Mouse (Mus musculus) layer of hippocampus, adult 2 months (tissue): ENCODE data around the gene Samd4b. TPM values are rescaled to one million over a fixed set of nuclear protein-coding genes. Genes with fewer than 3 reads are reported as not detected.
A peak's percentile ranks its signal among the peaks of the same experiment; 100 is the strongest.

Experiments used
- DNase-seq, 2 experiments: peaks; one replicate each; pipeline ENCODE4 v3.0.0; 2022; ENCODE audit warnings: low spot score in 2 of 2
- H3K27ac ChIP-seq: fragments of 200-600 bp; 2 replicates; pipeline ENCODE4 v1.8.1; 2022
- H3K4me3 ChIP-seq: fragments of 200-600 bp; 2 replicates; pipeline ENCODE4 v1.8.1; 2022; ENCODE audit warnings: mild to moderate bottlenecking
- CTCF ChIP-seq: fragments of 200-600 bp; conservative IDR thresholded peaks from 2 replicates; pipeline ENCODE4 v1.8.1; 2022; ENCODE audit warnings: antibody characterized with exemption, mild to moderate bottlenecking, moderate library complexity
- total RNA-seq, 2 experiments: library from RNA; stranded (reverse); gene quantifications; 2 replicates each; pipeline ENCODE4 v1.2.3; 2021

The Samd4b gene
- total RNA-seq, 2 experiments from 2014 or later: 67.8 to 70.1 TPM

GRCm38 (mm10) chr7:28384162-28384561 lies 213.8 kb downstream of the Samd4b start:
- no peak overlapping the region for H3K4me3 ChIP-seq
- H3K27ac ChIP-seq: peak overlapping the region; percentile 82; the same call in 1 of the 2 replicates
- DNase-seq: no peak
- no peak for TF ChIP-seq CTCF

GRCm38 (mm10) chr7:28383606-28384005 lies 214.3 kb downstream of the Samd4b start:
- Histone ChIP-seq H3K4me3 (no peak overlapping the region), H3K27ac (peak overlapping the region; percentile 82)
- DNase-seq: no peak
- no peak for TF ChIP-seq CTCF

- H3K27ac ChIP-seq: peak overlapping the region; percentile 82
These were observed 215.0 kb downstream of the Samd4b start for GRCm38 (mm10) chr7:28382981-28383396.

GRCm38 (mm10) chr7:28382347-28382951 lies 215.5 kb downstream of the Samd4b start:
- H3K4me3 ChIP-seq: peak overlapping the region; percentile 9; the same call in 1 of the 2 replicates
- no peak for DNase-seq
- H3K27ac ChIP-seq: peak overlapping the region; percentile 82
- TF ChIP-seq CTCF: no peak

More at GRCm38 (mm10) chr7:28382981-28383396, 215.0 kb downstream of the Samd4b start:
- TF ChIP-seq CTCF: no peak
- peak overlapping the region; percentile 9; the same call in 1 of the 2 replicates for H3K4me3 ChIP-seq
- peak in 1 of 2 experiments; percentile 76 for DNase-seq

GRCm38 (mm10) chr7:28381938-28382337 lies 216.0 kb downstream of the Samd4b start:
- peak overlapping the region; percentile 90 for H3K27ac ChIP-seq
- no peak for DNase-seq
- no peak for TF ChIP-seq CTCF
- H3K4me3 ChIP-seq: peak overlapping the region; percentile 38

GRCm38 (mm10) chr7:28381017-28381790 lies 216.7 kb downstream of the Samd4b start:
- H3K4me3 ChIP-seq: peak overlapping the region; percentile 38
- peak overlapping the region; percentile 90 for H3K27ac ChIP-seq
- no peak for DNase-seq
- TF ChIP-seq CTCF: no peak

- no peak for TF ChIP-seq CTCF
- Histone ChIP-seq H3K27ac (peak within 1 kb of the TSS; percentile 94), H3K4me3 (peak within 1 kb of the TSS; percentile 59)
- no peak for DNase-seq
These were observed 217.5 kb downstream of the Samd4b start, which contains the start of gene Zfp36 for GRCm38 (mm10) chr7:28380237-28381016. Zfp36 (minus strand) TSS chr7:28380253.

- Histone ChIP-seq H3K4me3 (peak overlapping the region; percentile 59), H3K27ac (peak overlapping the region; percentile 94)
- TF ChIP-seq CTCF: no peak
- peak; percentile 66 to 79 for DNase-seq
These were observed 218.9 kb downstream of the Samd4b start for GRCm38 (mm10) chr7:28378769-28379651.

GRCm38 (mm10) chr7:28378066-28378690 lies 219.8 kb downstream of the Samd4b start:
- peak overlapping the region; percentile 94 for H3K27ac ChIP-seq
- no peak for DNase-seq
- TF ChIP-seq CTCF: no peak
- H3K4me3 ChIP-seq: peak overlapping the region; percentile 59

- Histone ChIP-seq H3K27ac (peak overlapping the region; percentile 94), H3K4me3 (peak overlapping the region; percentile 59)
- no peak for TF ChIP-seq CTCF
- DNase-seq: no peak
These were observed 220.5 kb downstream of the Samd4b start for GRCm38 (mm10) chr7:28377190-28378065.
